Mouse (Mus musculus) ES-Bruce4 (cell line): Measurements from ENCODE around the gene Unc5c.

Experiments
- CTCF ChIP-seq: IDR thresholded peaks from one replicate; pipeline ENCODE4 v1.8.1; 2011; ENCODE audit warnings: low read depth, low read length
- POLR2A ChIP-seq: IDR thresholded peaks from one replicate; pipeline ENCODE4 v1.8.1; 2011; ENCODE audit warnings: low read length; ENCODE audit not compliant: insufficient read depth

GRCm38 (mm10) chr3:141871805-141872204, 406.8 kb downstream of the Unc5c start:
- TF ChIP-seq CTCF: no peak
- TF ChIP-seq POLR2A: no peak
